Mouse (Mus musculus) thymus, postnatal 25 days (tissue): Measurements from ENCODE around the gene Stk33.

Experiments used
- DNase-seq: peaks from one replicate; pipeline ENCODE4 v3.0.0; 2022

Gene Stk33

DNA sequence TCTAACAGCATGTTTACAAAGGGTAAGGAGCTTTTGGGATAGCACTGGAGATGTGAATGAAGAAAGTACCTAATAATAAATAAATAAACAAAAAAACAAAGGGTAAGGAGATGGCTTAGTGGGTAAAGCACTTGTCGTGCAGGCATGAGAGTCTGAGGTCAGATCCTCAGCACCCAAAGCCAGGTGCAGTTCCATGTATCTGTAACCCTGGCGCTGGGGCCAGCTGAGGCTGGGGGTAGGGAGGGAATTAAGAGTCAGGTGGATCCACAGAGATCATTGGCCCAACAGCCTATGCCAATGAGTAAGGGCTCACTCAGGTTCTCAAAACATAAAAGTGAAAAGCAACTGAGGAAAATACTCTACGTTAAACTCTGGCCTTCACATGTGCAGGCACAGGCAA is 91.6 kb downstream of the Stk33 start:
- no peak for DNase-seq

DNA sequence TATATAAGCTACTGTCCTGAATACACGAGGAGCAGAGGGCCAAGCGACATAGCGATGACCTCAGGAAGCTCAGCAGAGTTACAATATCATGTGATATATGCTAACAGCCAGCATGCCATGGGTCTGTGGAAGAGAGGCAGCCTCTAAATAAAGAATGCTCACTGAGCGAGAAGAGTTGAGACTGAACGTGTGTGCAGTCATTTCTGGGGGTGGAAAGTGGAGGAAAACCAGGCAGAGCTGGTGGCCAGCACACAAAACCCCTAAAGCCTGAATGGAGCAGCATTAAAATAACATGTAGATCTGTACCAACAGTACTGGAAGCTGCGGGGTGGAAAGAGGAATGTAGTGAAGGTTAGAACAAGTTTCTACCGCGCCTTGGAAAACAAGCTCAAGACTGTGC is 107.2 kb downstream of the Stk33 start:
- DNase-seq = no peak

DNA sequence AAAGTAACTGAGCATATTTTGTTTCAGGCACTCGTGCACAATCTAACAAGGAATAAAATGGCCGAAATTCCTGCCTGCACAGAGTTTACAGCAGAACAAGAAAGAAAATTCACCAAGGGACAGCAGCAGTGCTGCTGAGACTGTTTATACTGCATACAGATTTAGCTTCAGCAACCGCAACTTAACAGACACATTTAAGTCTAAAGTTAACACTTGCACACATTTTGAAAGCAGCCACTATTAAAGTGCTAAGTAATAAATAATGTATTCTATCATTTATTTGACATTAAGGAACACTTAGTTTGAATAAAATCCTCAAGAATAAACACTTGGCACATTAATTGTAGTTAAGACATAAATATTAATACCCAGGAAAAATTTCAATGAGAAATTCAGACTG is 110.1 kb downstream of the Stk33 start:
- no peak for DNase-seq

DNA sequence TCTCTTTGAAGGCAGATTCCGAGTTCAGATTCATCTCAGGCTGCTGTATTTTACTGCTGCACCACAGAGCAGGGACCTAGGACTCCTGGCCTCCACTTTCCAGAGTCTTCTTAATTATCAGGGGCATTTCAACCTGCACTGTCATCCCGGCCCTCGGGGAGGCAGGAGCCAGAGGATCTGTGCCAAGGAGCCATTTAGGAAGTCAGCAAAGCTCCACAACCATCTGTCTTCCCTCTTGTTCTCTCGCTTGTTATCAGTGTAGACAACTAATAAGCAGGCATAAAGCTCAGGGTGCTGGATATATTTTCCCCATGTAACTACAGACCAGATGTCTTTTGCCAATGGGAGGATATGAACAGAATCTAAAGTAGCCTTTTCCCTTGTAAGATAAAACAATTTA is 112.1 kb downstream of the Stk33 start:
- no peak for DNase-seq

DNA sequence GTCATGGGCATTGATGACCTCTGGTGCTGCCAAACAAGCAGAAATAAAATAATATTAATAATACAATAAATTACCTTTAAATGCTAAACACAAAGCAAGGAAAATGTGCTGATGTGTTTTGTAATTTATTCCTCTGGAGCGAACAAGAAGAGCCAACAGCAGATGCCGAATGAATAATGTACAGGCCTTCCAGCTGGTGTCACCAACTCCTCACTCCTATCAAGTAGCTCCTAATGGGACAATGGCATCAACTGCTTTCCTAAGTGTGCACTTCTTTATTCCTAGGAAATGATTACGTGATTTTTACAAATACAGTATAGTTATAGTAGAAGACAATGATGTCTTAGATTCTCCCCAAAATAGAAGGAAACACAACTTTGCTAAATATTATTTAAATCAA is 113.2 kb downstream of the Stk33 start:
- DNase-seq = no peak

DNA sequence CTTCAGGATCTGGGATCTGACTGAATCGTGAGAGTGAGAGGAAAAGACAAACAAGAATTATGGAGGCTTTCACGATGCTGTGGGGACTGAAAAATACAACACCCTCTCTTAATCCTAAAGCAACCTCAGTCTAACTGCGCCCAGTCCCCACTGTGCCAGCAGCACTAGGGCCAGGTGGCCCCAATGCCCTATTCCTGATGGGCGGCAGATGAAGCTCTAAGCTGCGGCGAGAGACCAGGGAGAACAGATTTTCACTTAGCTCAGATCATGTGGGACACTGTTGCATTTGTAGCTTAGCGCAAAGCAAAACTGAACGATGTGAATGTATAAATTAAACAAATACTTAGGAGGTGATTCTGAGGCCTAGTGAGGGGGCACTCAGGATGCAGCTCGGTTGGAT is 113.7 kb downstream of the Stk33 start:
- no peak for DNase-seq

DNA sequence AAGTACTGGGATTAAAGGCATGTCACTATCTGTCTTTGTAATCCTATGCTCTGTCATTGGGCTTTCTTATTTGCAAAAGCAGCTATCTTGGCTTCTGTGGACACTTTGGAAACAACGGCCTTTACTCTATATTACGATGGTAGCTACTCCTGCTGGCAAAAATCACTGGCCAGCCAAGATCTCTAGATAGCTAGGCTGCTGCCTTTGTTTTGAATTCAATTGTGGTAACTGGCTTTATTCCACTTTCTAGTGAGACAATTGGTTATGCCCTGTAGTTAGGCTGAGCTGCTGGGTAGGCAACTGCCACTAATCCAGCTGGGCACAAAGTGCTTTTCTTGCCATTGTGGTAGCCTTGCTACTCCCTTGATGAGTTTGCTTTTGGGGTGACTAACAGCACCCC is 129.4 kb downstream of the Stk33 start:
- DNase-seq = no peak

DNA sequence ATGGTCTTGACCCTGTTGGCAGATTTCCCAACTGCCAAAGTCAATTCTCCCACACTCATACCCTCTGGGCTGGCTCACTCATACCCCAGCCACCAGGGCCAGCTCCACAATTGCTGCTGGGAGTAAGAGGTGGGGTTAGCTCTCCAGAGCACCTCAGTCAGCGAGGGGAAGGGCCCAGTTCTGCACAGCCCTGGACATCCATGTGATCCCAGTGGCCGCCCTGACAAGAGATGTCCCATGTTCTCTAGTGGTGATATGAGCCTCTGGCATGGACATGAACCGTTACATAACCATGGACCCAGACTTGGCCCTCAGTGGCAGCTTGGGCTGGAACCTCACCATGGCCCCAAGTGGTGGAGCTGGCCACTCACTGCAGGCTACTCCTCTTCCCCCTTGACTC is 143.1 kb downstream of the Stk33 start:
- DNase-seq = no peak

DNA sequence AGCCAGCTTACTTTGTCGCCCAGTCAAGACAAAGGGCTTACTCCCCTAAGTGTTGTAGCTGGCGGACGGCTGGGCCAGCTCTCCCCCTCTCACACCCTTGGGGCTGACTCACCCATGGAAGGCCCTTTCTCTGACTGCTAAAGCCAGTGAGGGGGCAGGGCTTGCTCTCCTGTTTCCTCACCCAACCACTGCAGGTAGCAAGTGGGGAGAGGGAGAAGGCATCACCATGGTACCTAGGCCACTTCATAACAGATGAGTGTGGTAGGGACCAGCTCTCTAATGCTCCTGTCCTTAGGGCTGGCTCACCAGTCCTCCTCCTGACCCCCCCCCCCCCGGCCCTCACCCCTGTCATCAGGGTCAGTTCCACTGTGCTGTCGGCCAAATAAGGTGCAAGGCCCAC is 143.5 kb downstream of the Stk33 start:
- no peak for DNase-seq

DNA sequence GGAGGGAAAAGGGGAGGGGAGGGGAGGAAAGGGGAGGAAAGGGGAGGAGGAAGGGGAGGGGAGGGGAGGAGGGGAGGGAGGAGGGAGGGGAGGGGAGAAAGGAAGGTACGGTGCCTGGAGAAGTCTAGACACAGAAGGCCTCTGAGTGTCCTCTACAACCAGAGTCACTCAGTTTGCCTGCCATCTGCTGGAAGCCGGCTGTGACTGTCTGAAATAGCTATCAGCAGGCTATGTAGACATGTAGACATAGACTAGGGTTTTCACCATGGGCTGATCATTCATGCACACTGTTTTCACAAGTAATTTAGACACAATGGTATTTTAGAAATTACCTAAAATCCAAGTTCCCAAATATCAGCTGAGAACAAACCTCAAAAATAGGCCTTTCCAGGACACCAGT is 148.4 kb downstream of the Stk33 start:
- no peak for DNase-seq

DNA sequence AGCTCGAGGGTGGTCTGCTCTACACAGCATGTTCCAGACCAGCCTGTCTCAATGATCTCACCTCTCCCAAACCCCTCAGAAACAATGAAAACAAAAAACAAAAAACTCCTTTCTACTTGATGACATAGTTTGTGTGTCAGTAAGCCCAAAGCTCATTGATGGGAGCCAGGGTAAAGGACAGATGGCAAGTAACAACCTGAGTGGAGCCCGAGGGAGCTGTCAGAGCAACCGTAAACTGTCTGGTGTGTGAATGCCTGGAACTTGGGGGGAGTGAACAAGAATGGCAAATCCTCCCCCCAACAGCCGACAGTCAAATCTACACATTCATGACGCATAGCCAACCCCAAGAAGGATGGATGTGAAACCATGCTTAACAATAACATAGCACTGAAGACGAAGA is 149.8 kb downstream of the Stk33 start:
- DNase-seq = no peak

DNA sequence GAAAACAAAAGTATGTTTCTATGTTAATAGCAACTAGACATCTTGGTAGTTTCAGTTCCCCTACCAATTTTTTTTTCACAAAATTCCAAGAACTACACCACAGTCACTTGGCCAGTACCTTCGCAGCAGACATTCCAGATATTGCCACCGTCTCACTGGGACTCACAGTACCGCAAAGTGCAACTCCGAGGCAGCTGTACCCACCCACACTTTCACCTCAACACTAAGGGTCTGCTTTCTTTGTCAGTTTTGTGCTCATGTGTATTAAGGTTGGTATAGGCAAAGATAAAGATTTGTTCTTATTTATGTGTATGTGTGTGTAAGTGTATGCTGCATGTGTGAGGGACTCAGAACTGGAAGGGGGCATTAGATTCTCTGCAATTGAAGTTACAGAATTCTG is 156.8 kb downstream of the Stk33 start:
- DNase-seq = no peak

DNA sequence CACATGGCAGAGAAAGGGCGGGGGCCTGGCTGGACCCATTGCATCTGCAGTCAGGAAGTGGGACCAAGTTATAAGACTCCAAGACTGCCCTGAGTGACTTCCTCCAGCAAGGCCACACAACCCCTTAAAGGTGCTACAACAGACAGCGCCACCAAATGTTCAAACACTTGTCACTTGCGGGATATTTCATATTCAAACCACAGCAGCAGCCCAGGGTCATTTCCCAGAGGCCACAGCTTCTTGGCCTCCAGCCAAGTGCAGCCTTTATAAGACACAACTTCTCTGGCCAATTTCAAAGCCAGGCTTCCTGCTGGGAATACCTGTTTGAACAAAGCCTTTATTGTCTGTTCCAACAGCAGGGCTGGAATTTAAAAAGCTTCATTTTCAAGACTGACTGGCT is 162.3 kb downstream of the Stk33 start:
- no peak for DNase-seq

DNA sequence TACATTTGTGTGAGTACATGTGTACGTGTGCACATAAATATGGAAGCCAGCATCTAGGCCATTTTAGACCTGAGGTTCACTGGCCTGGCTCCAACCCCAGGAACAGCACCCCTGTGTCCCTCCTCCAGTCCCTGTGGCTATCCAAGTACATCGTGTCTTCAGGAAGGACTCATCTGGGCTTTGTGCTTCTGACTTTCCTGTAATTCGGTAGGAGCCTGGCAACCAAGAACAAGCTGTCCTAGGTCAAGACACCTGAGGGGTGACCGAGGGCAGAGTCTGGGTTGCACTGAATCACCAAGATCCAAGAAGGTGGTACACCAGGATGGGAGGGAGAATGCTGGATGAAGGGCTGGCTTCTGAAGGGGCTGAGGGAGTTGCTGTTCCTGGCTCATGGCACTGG is 163.0 kb downstream of the Stk33 start:
- no peak for DNase-seq

DNA sequence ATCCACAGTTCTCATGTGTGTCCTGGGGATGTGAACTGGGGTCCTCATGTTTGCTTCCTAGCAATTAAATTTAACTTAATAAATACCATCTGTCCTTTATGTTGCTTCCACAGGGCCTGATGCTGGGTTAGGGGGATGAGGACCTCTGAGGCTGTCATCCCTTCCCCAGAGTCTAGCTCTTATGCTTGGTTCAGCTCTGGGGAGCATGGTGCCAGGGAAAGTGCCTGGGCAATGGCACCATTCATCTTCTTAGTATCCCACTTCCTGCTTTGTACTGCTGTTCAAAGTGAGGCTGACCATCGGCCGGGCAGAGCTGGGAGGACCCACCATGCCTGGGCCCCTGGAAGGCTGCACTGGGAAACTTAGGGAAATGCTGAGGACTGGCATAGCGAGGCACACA is 163.7 kb downstream of the Stk33 start:
- DNase-seq = no peak

DNA sequence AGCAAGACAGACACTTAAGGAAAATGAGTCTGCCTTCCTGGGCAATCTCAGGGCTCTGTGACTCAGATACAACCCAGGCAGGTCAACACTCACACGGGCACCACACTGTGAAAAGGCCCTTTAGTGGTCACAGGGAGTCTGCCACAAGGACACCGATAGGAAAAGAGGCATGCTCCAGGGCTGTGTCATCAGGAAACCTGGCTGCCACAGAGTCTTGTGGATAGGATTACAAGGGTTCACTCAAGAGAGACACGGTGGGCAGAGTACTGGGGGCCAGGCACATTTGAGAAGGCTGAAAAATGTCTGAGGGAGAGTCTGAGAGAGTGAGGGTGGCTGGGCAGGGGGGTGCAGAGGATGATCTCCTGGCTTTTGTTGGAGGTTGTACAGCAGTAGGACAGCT is 164.6 kb downstream of the Stk33 start:
- DNase-seq = no peak

DNA sequence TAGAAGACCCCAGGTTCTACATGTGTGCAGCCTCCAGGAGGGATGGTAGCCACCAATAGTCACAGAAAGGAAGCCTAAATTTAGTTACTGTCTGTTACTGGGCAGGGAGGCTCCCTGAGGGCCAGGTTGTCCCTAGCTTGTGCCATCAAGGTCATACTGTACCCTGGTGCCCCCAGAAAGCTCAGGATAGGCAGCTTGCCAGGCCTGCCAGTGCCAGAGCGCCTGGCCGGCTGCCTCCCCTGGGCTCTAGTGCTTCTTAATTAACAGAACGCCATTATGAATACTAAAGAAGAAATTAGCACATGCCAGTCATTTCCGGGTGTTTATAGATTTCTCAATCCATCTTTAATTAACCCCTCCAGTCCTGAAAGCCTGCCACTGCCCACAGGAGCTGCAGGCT is 169.8 kb downstream of the Stk33 start:
- DNase-seq = no peak

DNA sequence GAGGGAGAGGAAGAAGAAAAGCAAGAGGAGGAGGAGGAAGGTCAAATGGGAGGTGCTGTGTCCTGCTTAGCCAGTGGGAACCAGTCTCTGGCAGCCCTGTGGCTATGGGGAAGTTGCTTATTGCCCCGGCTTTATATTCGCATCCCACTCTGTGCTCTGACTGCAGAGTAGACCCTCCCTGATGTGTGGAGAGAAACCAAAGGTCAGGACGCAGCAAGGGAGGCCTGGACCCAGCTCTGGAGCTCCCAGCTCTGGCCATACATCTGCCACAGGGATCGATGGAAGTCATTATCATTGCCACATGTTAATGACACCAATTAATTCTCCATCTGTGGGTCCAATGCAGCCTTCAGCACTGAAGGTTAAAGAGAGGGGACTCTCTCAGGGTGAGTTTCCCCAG is 171.5 kb downstream of the Stk33 start:
- no peak for DNase-seq

DNA sequence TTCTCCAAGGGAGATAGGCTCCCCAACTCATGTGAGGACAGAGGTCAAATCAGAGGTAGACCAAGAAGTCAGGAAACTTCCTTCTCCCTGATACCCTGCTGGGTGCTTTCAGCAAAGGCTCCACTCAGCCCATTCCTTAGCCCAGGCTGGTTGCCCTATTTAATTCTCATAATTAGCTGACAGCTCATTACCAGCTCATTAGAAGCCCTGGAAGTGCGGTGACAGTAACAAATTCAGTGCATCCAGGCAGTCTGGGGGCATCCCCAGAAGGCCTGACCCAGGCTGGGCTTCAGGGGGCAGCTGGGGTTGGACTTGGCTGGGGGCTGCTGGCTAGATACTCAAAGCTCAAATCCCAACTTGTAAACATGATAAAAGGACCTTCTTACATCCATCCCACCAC is 172.7 kb downstream of the Stk33 start:
- no peak for DNase-seq

DNA sequence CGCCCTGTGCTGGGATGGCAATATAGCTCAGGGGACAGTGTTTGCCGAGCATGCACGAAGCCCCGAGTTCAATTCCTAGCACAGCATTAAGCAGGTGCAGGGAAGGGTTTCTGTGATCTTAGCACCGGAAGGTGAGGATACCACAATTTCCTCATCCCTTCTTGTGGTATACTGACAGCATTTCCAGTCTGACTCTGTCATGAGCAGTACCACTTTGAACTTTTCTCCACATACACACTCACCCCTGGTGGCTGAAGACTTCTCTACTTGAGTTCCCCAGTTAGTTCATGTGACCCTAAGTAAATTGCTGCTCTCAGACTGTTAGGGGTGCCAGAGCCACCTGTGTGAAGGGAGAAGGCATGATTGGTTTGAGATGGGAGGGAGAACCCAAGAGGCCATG is 173.3 kb downstream of the Stk33 start:
- DNase-seq = peak; percentile 57

DNA sequence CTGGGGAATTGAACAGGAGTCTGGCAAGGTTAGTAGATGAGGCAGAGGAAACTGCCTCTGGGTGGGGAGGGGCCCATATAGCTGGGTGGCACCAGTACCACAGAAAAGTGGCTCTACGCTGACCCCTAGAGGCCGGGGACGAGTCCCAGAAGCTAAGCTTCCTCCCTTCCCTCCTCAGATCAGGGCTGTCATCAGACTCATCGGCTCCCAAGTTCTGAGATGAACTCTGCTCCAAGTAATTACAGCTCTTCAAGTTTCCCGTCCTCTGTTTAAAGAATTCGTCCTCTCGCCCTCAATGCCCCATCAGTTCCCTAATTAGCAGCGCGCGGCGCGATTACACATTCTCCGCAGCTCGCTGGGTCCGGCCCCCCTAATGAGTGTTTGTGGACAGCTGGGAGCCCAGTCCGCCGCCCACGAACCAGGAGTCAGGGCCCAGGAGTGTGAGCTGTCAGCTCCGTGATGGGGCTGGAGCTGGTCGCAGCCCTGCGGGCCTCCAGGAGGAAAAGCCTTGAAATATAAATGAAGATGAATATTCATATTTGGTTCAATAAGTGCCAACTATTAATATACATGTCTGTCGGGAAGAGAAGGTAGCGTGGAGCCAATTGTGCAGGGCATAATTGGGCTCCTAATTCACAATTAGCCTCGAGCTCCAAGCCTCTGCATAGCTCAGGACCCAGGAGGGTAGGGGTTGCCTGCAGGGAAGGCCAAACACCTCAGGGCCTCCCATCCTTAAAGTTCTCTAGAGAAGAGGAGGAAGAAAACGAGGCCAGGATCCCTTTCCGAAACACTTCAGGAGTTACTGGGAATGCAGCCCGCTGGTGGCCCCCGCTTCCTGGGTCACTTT is 183.2 kb downstream of the Stk33 start:
- DNase-seq = peak; percentile 69

DNA sequence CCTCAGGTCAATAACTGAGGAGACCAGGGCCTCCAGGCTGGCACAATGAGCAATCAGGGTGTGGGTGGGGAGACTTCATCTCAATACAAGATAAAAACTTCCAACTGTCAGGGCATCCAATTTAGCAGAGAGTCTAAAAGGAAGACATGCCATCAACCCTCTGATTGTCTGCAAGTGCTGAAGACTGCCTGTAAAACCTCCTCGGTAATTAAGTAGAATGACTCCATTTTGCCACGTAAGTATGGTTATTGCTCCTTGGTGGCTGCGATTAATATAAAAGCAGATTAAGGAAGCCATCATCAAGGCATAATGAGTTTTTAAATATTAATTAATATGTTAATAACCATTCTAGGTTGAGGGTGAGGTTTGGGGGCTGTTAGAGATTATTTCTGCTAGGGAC is 187.5 kb downstream of the Stk33 start:
- no peak for DNase-seq

DNA sequence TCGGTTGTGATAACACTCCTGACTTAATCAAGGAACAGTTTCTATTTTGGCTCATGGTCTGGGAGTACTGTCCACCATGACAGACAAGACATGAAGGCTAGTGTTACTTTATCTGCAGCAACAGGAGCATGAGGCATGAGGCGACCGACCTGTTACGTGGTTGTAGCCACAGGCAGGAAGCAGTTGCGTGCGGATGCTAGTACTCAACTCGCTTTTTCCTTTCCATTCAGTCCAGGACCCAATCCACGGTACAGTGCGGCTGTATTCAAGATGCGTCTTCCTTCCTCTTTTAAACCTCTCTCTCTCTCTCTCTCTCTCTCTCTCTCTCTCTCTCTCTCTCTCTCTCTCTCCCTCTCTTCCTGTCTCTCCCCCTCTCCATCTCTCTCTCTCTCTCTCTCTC is 194.1 kb downstream of the Stk33 start:
- DNase-seq = no peak

DNA sequence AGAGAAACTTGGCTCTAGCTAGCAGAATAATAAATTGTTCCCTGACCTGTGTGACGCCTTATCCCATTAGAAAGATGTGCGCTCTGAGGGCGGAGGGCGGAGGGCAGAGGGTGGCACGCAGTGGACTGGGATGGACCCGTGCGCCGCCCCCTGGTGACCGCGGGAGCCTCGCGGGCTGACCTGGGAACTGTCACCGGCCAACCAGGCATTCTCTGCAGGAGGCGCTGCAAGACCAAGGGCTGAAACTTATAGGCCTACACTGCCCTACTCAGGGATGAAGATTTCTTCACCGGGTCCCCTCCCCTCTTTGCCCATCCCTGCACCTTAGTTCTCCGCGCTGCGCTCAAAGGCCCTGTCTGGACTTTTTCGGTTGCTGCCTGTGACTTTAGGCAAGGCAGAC is 197.6 kb downstream of the Stk33 start:
- no peak for DNase-seq

DNA sequence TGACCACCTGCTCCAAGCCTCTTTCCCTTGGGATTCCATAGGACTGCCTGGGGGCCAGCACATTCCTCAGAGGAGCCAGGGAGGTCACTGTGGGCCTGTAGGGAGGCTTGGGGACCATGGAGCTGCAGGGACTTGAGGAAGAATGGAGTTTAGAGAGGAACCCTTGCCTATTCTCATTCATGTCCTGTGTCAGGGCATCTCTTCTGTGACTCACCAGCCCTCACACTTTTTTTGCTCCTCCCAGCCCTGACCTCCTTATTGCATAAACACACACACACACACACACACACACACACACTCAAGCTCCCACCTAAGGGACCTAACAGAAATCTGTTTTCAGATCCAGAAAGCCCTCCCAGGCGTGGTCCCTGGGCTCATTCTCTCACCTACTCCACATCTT is 199.5 kb downstream of the Stk33 start:
- no peak for DNase-seq

DNA sequence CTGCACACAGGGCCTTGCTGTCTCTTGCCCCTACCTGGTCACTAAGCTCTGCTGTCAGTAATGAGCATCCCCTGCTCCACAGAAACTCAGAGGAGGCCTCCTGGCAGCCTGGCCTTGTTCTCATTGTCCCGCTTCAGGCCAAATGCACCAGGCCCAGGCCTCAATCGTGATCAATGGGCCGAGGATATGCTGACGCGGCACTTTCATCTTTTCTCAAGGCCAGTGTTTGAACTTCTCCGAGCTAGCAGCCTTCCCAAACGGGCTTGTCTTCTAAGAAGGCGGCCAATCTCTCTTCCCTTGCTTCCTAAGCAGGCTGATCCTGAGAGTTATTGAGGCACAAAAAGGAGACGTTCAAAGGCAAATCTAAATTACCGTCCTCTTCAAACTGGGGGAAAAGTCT is 200.2 kb downstream of the Stk33 start:
- DNase-seq = no peak
